Mouse (Mus musculus) lung, adult 2 months (tissue): ENCODE results near the gene Ppm1l.

Source experiments
- CTCF ChIP-seq: fragments of 200-500 bp; IDR thresholded peaks from 2 replicates; pipeline ENCODE4 v1.5.1; 2011; ENCODE audit warnings: mild to moderate bottlenecking, low read length, control low read depth; ENCODE audit not compliant: insufficient read depth
- POLR2A ChIP-seq: fragments of 200-500 bp; IDR thresholded peaks from 2 replicates; pipeline ENCODE4 v1.6.1; 2011; ENCODE audit warnings: low read depth, mild to moderate bottlenecking, control low read depth, low read length, borderline replicate concordance; ENCODE audit errors: extremely low read depth

- TF ChIP-seq POLR2A (no peak), CTCF (no peak)
These were observed 112.7 kb downstream of the Ppm1l start for GRCm38 (mm10) chr3:69429319-69429718.
